Mouse (Mus musculus): ENCODE measurements around the gene Olfr95.
A peak's percentile ranks its signal among the peaks of the same experiment; 100 is the strongest.

DNA sequence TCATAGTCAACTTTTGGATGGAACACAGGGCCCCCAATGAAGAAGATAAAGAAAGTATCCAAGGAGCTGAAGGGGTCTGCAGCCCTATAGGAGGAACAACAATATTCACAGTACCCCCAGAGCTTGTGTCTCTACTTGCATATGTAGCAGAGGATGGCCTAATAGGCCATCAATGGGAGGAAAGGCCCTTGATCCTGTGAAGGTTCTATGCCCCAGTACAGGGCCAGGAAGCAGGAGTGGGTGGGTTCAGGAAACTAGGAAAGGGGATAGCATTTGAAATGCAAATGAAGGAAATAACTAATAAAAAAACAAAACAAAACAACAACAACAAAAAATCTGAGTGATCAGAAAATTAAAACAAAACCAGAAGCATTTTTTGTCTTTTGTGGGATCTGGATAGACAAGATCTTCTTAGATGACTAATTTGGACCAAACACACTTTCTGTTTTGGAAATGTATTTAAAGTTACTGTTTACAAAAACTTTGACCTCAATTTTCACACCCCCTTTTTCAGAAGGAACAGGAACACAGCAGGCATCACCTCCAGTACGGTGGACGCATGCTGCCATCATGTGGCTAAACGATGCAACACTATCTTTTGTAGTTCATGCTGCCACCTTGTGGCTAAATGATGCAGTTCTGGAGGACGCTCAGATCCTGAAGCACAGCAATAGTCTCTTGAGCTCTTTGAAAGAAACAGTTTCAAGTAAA is 9.6 kb downstream of the Olfr95 start:
- TF ChIP-seq CTCF (IDR thresholded peaks at IDR 0.05; ENCODE audit: control insufficient read depth, insufficient read depth, low read length) (peak; percentile 98), POLR2A (IDR thresholded peaks at IDR 0.05; ENCODE audit: borderline replicate concordance, control insufficient read depth, low read depth, low read length) (no peak)

All from bone marrow, adult 2 months (tissue).